Mouse (Mus musculus) brain, embryonic 14.5 days (tissue): ENCODE results near the gene Fam118b.

Experiments
- CTCF ChIP-seq: fragments of 200-500 bp; IDR thresholded peaks from 2 replicates; pipeline ENCODE4 v1.5.1; 2012; ENCODE audit warnings: inconsistent platforms, mild to moderate bottlenecking, moderate library complexity, borderline replicate concordance; ENCODE audit not compliant: insufficient read depth, insufficient read length; ENCODE audit errors: extremely low read depth
- POLR2A ChIP-seq: fragments of 200-500 bp; IDR thresholded peaks from 2 replicates; pipeline ENCODE4 v1.6.1; 2012; ENCODE audit warnings: mild to moderate bottlenecking, inconsistent platforms, borderline replicate concordance; ENCODE audit not compliant: poor library complexity, insufficient read depth, insufficient read length, severe bottlenecking; ENCODE audit errors: extremely low read depth

DNA sequence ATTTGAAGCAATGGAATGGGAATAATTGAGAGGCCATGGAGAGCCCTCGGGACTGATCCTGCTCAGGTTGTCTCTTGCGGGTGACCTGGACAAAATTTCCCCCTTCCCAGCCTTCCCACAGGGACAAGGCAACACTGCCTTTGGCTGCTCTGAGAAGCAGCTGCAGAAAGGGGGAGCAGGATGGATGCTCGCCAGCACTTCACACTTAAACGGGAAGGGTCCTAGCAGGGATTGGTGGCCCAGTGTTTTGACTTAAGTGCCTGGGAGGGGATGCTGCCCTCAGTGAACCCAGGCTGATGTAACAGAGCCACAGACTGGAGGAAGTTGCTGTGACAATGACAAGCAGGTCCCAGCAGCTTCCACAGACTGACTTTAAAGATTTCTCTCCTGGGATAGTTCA is 46.0 kb upstream of the Fam118b start:
- TF ChIP-seq POLR2A (no peak), CTCF (no peak)
